Mouse (Mus musculus) lung, postnatal 4 days (tissue): ENCODE results near the gene Xpnpep2.

Source experiments
- DNase-seq, 2 experiments: peaks; one replicate each; pipeline ENCODE4 v3.0.0; 2021

The Xpnpep2 gene

GRCm38 (mm10) chrX:48181844-48182243 lies 73.3 kb downstream of the Xpnpep2 start:
- no peak for DNase-seq

- DNase-seq, result no peak
Observed at GRCm38 (mm10) chrX:48184703-48185102, 76.2 kb downstream of the Xpnpep2 start.
